Mouse (Mus musculus): ENCODE measurements around the gene Nubp2. TPM values are rescaled to one million over a fixed set of nuclear protein-coding genes. Genes with fewer than 3 reads are reported as not detected.
A peak's percentile ranks its signal among the peaks of the same experiment; 100 is the strongest.

The Nubp2 gene
- polyA plus RNA-seq, 1 experiment from 2014 or later = 48.0 TPM

- H3K9ac ChIP-seq (ENCODE audit: low read depth, low read length) = no peak overlapping the region
- WGBS = 85% methylated on average over 19 of the region's 19 CpGs
- peaks cover 43% of the 10 kb centered on the region for H3K36me3 ChIP-seq (ENCODE audit: control insufficient read depth, insufficient read depth, low read length)
- H3K27ac ChIP-seq (replicated peaks; ENCODE audit: low read depth, low read length) = no peak overlapping the region
- H3K4me2 ChIP-seq (ENCODE audit: low read depth, low read length) = no peak overlapping the region
- H3K4me3 ChIP-seq (ENCODE audit: low read depth, low read length) = no peak overlapping the region
- H3K27me3 ChIP-seq (replicated peaks; ENCODE audit: control insufficient read depth, insufficient read depth, low read length) = no peaks in the 10 kb centered on the region
- no peak for DNase-seq (ENCODE audit: low spot score)
- H3K4me1 ChIP-seq (ENCODE audit: control insufficient read depth, insufficient read depth, low read length) = peaks cover 18% of the 10 kb centered on the region
- ATAC-seq (ENCODE audit: low read depth) = no peak
- no peaks in the 10 kb centered on the region for H3K9me3 ChIP-seq (ENCODE audit: control insufficient read depth, low read length)
Observed at GRCm38 (mm10) chr17:24890151-24891092, 4.3 kb upstream of the Nubp2 start.

GRCm38 (mm10) chr17:24888862-24889261 is 2.7 kb upstream of the Nubp2 start:
- 92% methylated on average over 3 of the region's 3 CpGs for WGBS
- H3K36me3 ChIP-seq (ENCODE audit: control insufficient read depth, insufficient read depth, low read length) = peaks cover 50% of the 10 kb centered on the region
- peak overlapping the region; percentile 25 for H3K9ac ChIP-seq (ENCODE audit: low read depth, low read length)
- H3K4me3 ChIP-seq (ENCODE audit: low read depth, low read length) = no peak overlapping the region
- peaks cover 16% of the 10 kb centered on the region for H3K4me1 ChIP-seq (ENCODE audit: control insufficient read depth, insufficient read depth, low read length)
- ATAC-seq (ENCODE audit: low read depth) (no peak), DNase-seq (ENCODE audit: low spot score) (no peak)
- H3K27me3 ChIP-seq (replicated peaks; ENCODE audit: control insufficient read depth, insufficient read depth, low read length) = no peaks in the 10 kb centered on the region
- no peak overlapping the region for H3K4me2 ChIP-seq (ENCODE audit: low read depth, low read length)
- no peaks in the 10 kb centered on the region for H3K9me3 ChIP-seq (ENCODE audit: control insufficient read depth, low read length)
- no peak overlapping the region for H3K27ac ChIP-seq (replicated peaks; ENCODE audit: low read depth, low read length)

GRCm38 (mm10) chr17:24887291-24888080 is 1.3 kb upstream of the Nubp2 start:
- Histone ChIP-seq H3K9me3 (ENCODE audit: control insufficient read depth, low read length) (no peaks in the 10 kb centered on the region), H3K4me2 (ENCODE audit: low read depth, low read length) (peak overlapping the region; percentile 93), H3K4me1 (ENCODE audit: control insufficient read depth, insufficient read depth, low read length) (peaks cover 15% of the 10 kb centered on the region), H3K36me3 (ENCODE audit: control insufficient read depth, insufficient read depth, low read length) (peaks cover 52% of the 10 kb centered on the region), H3K4me3 (ENCODE audit: low read depth, low read length) (peak overlapping the region; percentile 86), H3K27ac (replicated peaks; ENCODE audit: low read depth, low read length) (no peak overlapping the region), H3K9ac (ENCODE audit: low read depth, low read length) (peak overlapping the region; percentile 82), H3K27me3 (replicated peaks; ENCODE audit: control insufficient read depth, insufficient read depth, low read length) (no peaks in the 10 kb centered on the region)
- no peak for DNase-seq (ENCODE audit: low spot score)
- 61% methylated on average over 18 of the region's 18 CpGs for WGBS
- ATAC-seq (ENCODE audit: low read depth) = no peak

GRCm38 (mm10) chr17:24886932-24887271 is 753 bp upstream of the Nubp2 start:
- peaks cover 15% of the 10 kb centered on the region for H3K4me1 ChIP-seq (ENCODE audit: control insufficient read depth, insufficient read depth, low read length)
- DNase-seq (ENCODE audit: low spot score) (no peak), ATAC-seq (ENCODE audit: low read depth) (peak; percentile 3; the same call in 1 of the 2 replicates)
- H3K4me2 ChIP-seq (ENCODE audit: low read depth, low read length) = peak overlapping the region; percentile 93
- H3K27me3 ChIP-seq (replicated peaks; ENCODE audit: control insufficient read depth, insufficient read depth, low read length) = no peaks in the 10 kb centered on the region
- H3K9me3 ChIP-seq (ENCODE audit: control insufficient read depth, low read length) = no peaks in the 10 kb centered on the region
- under 1% methylated on average over 18 of the region's 18 CpGs for WGBS
- peak overlapping the region; percentile 42; the same call in 1 of the 2 replicates for H3K27ac ChIP-seq (replicated peaks; ENCODE audit: low read depth, low read length)
- peaks cover 48% of the 10 kb centered on the region for H3K36me3 ChIP-seq (ENCODE audit: control insufficient read depth, insufficient read depth, low read length)
- peak overlapping the region; percentile 82 for H3K9ac ChIP-seq (ENCODE audit: low read depth, low read length)
- H3K4me3 ChIP-seq (ENCODE audit: low read depth, low read length) = peak overlapping the region; percentile 86

- Histone ChIP-seq H3K27me3 (replicated peaks; ENCODE audit: control insufficient read depth, insufficient read depth, low read length) (no peaks in the 10 kb centered on the region), H3K9ac (ENCODE audit: low read depth, low read length) (peak overlapping the region; percentile 70), H3K27ac (replicated peaks; ENCODE audit: low read depth, low read length) (no peak overlapping the region), H3K36me3 (ENCODE audit: control insufficient read depth, insufficient read depth, low read length) (peaks cover 36% of the 10 kb centered on the region), H3K9me3 (ENCODE audit: control insufficient read depth, low read length) (no peaks in the 10 kb centered on the region), H3K4me3 (ENCODE audit: low read depth, low read length) (peak overlapping the region; percentile 72), H3K4me2 (ENCODE audit: low read depth, low read length) (peak overlapping the region; percentile 90), H3K4me1 (ENCODE audit: control insufficient read depth, insufficient read depth, low read length) (peaks cover 15% of the 10 kb centered on the region)
- DNase-seq (ENCODE audit: low spot score) (no peak), ATAC-seq (ENCODE audit: low read depth) (no peak)
- WGBS = 25% methylated on average over 22 of the region's 22 CpGs
Observed at GRCm38 (mm10) chr17:24885356-24886133, 604 bp downstream of the Nubp2 start.

- 89% methylated on average over 6 of the region's 6 CpGs for WGBS
Observed at GRCm38 (mm10) chr17:24884391-24884790, 1.8 kb downstream of the Nubp2 start.

GRCm38 (mm10) chr17:24881738-24882440 is 4.3 kb downstream of the Nubp2 start:
- no peak overlapping the region for H3K27ac ChIP-seq (replicated peaks; ENCODE audit: low read depth, low read length)
- H3K27me3 ChIP-seq (replicated peaks; ENCODE audit: control insufficient read depth, insufficient read depth, low read length) = no peaks in the 10 kb centered on the region
- DNase-seq (ENCODE audit: low spot score) = no peak
- H3K9me3 ChIP-seq (ENCODE audit: control insufficient read depth, low read length) = no peaks in the 10 kb centered on the region
- no peak overlapping the region for H3K4me2 ChIP-seq (ENCODE audit: low read depth, low read length)
- H3K4me3 ChIP-seq (ENCODE audit: low read depth, low read length) = no peak overlapping the region
- H3K4me1 ChIP-seq (ENCODE audit: control insufficient read depth, insufficient read depth, low read length) = peaks cover 5% of the 10 kb centered on the region; the same call in 1 of the 2 replicates
- H3K9ac ChIP-seq (ENCODE audit: low read depth, low read length) = no peak overlapping the region
- WGBS = 34% methylated on average over 7 of the region's 7 CpGs
- peaks cover 21% of the 10 kb centered on the region; the same call in 1 of the 2 replicates for H3K36me3 ChIP-seq (ENCODE audit: control insufficient read depth, insufficient read depth, low read length)
- ATAC-seq (ENCODE audit: low read depth) = no peak

More at GRCm38 (mm10) chr17:24884391-24884790, 1.8 kb downstream of the Nubp2 start:
- Histone ChIP-seq H3K9me3 (ENCODE audit: control insufficient read depth, low read length) (no peaks in the 10 kb centered on the region), H3K4me1 (ENCODE audit: control insufficient read depth, insufficient read depth, low read length) (peaks cover 15% of the 10 kb centered on the region), H3K27ac (replicated peaks; ENCODE audit: low read depth, low read length) (no peak overlapping the region), H3K4me3 (ENCODE audit: low read depth, low read length) (no peak overlapping the region), H3K4me2 (ENCODE audit: low read depth, low read length) (no peak overlapping the region), H3K27me3 (replicated peaks; ENCODE audit: control insufficient read depth, insufficient read depth, low read length) (no peaks in the 10 kb centered on the region), H3K9ac (ENCODE audit: low read depth, low read length) (no peak overlapping the region), H3K36me3 (ENCODE audit: control insufficient read depth, insufficient read depth, low read length) (peaks cover 24% of the 10 kb centered on the region; the same call in 1 of the 2 replicates)
- DNase-seq (ENCODE audit: low spot score) (no peak), ATAC-seq (ENCODE audit: low read depth) (no peak)

All from embryonic facial prominence, embryonic 14.5 days (tissue).